Mouse (Mus musculus): ENCODE results near the gene Fras1. TPM values are rescaled to one million over a fixed set of nuclear protein-coding genes. Genes with fewer than 3 reads are reported as not detected.

Gene Fras1
- total RNA-seq, 2 experiments from 2014 or later: 0.17 TPM; not detected in 1

DNA sequence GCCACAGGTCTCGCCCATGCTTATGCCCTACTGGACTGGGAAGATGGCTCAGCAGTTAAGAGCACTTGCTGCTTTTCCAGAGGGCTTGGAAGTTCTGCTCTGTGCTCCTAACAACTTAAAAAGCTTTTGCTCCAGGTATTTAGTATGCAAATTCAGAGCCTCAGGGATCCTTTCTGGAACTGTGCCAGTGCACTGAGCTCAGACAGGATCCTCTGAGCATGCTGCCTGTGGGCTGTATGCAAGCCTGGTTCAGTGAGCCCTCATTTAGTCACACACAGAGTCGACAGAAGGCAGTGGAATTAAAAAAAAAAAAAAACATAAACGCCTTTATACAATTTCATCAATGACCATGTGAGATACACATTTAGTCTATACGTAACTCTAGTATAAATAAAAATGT is 436.9 kb downstream of the Fras1 start:
- ATAC-seq (replicated peaks; ENCODE audit: low FRiP score, poor library complexity, severe bottlenecking): no peak

DNA sequence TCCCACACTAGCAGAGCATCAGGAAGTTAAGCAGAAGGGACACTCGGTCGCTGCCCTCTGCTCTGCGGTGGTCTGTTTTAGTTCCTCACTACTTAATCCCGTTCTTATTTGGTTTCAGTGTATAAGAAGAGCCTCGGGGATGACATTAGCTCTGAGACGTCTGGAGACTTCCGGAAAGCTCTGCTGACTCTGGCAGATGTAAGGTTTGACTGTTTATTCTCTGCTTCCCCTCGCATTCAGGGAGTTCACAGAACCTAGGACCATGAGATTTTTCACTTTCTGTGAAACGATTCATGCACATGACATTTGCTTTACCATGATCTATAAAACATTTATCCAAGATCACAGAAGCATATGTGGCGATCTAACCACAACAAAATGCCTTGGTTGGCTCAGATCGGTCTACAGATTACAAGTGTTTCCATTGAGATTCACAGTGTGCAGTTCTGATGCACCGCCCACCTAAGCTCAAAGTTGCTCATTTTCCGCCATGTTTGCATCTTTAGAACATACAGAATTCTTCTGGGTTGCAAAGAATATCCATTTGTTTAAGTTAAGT is 451.1 kb downstream of the Fras1 start:
- no peak for ATAC-seq (replicated peaks; ENCODE audit: low FRiP score, poor library complexity, severe bottlenecking)

DNA sequence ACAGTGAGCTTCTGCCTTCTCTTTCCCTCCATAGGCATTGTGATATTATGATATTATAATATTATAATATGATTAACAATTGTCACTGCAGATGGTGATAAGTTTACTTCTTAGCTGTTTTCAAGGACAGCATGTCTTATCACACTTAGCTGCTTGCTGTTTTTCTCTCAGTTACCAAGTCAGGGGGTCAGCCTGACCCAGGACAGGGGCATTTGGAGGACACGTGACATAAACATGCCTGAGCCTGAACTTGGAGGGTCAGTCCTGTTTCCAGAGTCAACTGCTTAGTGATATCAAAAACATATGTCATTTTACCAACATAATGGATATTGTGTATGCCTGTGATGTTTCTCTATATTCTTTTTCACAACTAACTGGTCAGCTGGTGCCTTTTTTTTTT is 453.4 kb downstream of the Fras1 start:
- no peak for ATAC-seq (replicated peaks; ENCODE audit: low FRiP score, poor library complexity, severe bottlenecking)

Other genes starting within 250 kb of the Fras1 start
- gene Cnot6l, start 209.8 kb upstream of the Fras1 start, total RNA-seq (2015; ENCODE audit: low replicate concordance): 14.0 and 20.9 TPM in 2 replicates
- 4.7 and 7.8 TPM in 2 replicates for gene Cnot6l, start 209.8 kb upstream of the Fras1 start, total RNA-seq (2017; ENCODE audit: low replicate concordance)
- gene Mrpl1, start 164.5 kb upstream of the Fras1 start, total RNA-seq (2015; ENCODE audit: low replicate concordance): 5.0 and 7.1 TPM in 2 replicates
- gene Mrpl1, start 164.5 kb upstream of the Fras1 start, total RNA-seq (2017; ENCODE audit: low replicate concordance): 6.8 and 15.6 TPM in 2 replicates

Data from erythroblast, adult 5-6 weeks (primary cell).